Mouse (Mus musculus) thymus, postnatal 4 days (tissue): ENCODE results near the gene Hecw2.
A peak's percentile ranks its signal among the peaks of the same experiment; 100 is the strongest.

Source experiments
- DNase-seq: peaks from one replicate; pipeline ENCODE4 v3.0.0; 2021

Gene Hecw2

DNA sequence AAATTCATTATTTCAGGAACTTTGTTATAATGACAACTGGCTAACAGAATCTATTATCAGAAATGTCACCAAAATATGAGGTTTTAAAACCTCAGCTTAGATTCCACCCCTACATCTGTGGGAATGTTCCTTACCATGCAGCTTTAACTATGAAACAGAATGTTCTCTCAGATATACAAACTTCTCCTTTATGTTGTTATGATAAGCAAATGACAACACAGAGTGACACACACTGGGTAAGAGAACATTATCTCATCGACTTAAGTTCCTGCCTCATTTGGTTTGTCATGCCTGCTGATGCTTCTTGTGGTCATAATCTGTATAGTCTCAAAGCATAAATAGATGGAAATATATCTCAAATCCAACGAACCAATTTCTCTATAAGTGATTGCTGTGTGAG lies 312.5 kb downstream of the Hecw2 start:
- no peak for DNase-seq

- DNase-seq = peak; percentile 34
Observed at GRCm38 (mm10) chr1:53875919-53876318, 319.0 kb downstream of the Hecw2 start.

DNA sequence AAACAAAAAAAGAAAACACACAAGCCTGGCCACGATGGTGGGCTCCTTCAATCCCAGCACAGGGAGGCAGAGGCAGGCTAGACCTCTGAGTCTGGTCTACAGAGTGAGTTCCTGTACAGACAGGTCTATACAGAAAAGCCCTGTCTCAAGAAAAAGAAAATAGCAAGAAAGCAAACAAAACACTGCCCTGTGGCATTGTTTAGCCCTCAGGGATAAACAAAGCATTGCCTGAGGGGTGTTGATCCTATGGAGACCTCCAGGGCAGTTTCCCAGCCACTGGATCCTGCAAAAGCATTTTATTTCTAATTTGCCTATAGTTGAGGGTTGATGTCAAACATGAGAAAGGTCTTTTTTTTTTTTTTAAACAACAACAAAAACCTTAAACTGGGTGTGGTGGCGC lies 327.7 kb downstream of the Hecw2 start:
- no peak for DNase-seq

DNA sequence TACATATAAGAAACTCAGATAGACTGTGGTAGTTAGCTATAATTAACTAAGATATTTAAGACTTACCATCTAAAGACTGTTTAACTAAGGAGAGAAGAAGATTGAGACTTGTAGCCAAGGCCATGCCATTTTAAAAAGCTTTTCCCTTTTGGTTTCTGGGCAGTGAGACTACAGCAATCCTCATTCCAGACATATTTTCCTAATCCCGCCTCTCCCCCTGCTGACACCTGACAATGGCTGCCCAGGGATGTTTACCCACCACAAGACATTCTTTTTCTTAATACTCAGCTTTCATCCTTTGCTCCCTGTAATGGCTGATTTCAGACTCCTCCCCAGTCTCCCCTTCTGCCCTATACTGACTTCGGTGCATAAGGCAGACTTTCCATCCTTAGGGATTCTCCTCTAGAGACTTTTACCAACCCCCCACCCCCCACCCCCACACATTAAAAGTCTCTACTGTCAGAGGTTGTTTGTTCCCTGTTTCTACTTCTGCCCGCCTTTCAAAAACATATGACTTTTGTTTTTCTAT lies 328.5 kb downstream of the Hecw2 start:
- DNase-seq = no peak

DNA sequence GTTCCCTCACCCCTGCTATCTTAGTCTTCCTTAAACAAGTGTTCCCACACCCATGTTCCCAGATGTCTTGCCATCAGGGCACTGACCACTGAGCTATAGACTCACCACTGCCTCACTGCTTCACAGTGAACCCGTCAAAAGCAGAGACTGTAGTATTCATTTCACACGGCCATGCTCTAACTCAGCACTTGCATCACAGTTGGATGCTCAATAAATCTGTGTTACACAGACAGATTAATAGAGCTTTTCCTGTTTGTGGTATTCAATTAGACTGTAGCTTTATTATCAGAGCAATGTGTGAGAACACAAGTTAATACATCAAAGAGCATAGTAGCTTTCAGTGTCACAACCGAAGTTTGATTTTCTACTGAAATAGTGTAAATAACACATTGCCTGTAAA lies 330.9 kb downstream of the Hecw2 start:
- no peak for DNase-seq

DNA sequence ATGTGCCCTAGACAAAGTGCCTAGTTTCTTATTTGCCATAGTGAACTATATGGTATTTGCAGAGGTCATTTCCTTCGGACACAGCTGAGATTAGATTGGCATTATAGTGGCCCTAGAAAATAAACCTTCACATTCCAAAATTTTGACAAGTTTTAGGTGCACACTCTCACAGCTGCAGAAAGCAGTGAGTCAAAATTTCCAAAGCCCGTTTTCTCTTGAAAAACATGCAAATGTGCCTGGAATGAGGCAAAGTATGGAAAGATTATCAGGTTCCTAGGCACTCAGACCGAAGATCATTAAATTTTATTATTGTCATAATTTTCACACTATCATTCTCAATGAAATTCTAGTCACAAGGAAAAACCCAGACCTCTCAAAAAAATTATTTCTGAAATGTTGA lies 334.4 kb downstream of the Hecw2 start:
- no peak for DNase-seq

GRCm38 (mm10) chr1:53859175-53859574 lies 335.8 kb downstream of the Hecw2 start:
- no peak for DNase-seq

GRCm38 (mm10) chr1:53856501-53857103 lies 338.4 kb downstream of the Hecw2 start:
- peak; percentile 38 for DNase-seq

- no peak for DNase-seq
Observed at GRCm38 (mm10) chr1:53855732-53856131, 339.2 kb downstream of the Hecw2 start.

DNA sequence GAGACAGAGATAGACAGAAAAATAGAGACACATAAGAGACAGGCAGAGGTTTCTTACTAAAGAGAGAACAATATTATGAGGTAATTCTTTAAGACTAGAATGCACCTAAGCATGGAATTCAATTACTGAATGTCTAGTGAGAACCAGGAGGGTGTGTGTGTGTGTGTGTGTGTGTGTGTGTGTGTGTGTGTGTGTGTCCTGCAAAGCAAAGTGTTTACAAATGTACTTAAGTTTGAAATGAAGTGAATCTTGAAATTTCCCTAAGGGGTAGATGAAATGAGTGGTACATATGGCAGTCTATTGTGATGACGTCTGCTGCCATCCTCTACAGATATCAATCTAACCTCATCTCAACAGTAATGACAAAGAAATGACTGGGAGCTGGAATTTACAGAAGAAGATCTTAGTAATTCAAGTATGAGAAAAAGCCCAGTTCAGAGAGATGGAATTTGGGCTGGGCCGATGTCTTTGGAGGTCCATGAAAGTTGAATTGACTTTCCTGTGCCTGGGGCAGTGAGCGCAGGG lies 342.8 kb downstream of the Hecw2 start:
- DNase-seq = peak; percentile 27

- peak; percentile 57 for DNase-seq
Observed at GRCm38 (mm10) chr1:53851334-53851733, 343.6 kb downstream of the Hecw2 start.

DNA sequence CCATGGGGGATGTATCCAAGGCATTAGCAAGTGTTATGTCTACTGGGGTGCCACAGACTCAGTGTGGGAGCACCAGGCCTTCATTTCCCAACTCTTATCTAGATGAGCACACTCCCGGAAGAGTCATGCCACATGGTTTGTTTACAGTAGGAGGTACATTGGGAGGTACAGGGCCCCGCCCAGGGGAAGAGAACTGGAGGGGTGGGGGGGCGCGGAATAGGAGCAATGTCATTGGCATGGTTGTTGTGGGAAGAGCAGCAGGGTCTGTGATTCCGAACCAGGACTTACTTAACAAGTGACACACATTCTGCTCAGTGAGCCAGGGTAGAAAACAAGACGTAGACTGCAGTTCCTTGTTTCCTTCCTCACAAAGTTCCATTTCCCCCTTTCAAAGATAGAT lies 344.1 kb downstream of the Hecw2 start:
- peak; percentile 57 for DNase-seq

DNA sequence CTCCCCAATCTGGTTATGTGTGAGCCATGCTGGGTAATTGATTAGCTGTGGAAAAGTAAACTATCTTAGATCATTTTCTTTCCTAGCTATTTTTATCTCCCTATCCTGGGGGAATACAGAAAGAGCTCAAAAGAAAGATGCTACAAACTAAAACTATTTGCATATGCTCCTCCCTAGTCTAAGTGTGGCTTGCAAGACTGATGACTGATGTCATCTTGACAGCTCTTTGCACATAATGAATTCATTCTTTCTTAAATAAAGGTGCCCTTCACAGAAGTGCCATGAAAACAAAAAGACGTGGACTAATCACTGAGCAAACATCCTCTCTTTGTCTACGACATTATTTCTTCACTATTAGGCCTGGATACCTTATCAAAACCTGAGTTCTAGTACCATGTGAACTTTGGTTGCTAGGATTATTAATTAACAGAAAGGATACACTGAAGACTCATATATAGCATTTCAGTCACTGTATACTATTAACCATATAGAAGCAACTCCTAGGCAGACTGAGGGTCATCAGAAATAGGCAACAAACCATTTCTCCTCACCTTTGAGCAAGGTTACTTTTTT lies 348.2 kb downstream of the Hecw2 start:
- DNase-seq = no peak

DNA sequence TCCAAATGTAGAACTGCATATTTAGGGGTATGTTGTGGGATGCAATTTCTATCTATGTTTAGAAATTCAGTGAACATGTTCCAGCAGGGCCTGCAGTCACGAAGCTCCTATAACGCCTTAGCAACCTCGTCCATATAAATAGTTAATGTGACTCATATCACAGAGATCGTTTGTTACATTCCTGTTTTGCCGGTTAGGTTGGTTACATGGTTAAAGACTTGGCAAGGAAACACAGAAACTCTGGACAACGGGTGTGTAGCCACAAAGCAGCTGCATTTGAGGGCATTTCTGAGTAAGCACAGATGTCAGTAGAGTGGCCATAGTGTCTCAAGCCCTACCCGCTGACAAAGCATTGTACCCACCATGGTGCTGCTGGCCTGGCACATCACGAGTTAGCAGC lies 349.1 kb downstream of the Hecw2 start:
- no peak for DNase-seq

- DNase-seq = no peak
Observed at GRCm38 (mm10) chr1:53844914-53845612, 349.9 kb downstream of the Hecw2 start.

GRCm38 (mm10) chr1:53844122-53844913 lies 350.6 kb downstream of the Hecw2 start:
- DNase-seq = no peak

DNA sequence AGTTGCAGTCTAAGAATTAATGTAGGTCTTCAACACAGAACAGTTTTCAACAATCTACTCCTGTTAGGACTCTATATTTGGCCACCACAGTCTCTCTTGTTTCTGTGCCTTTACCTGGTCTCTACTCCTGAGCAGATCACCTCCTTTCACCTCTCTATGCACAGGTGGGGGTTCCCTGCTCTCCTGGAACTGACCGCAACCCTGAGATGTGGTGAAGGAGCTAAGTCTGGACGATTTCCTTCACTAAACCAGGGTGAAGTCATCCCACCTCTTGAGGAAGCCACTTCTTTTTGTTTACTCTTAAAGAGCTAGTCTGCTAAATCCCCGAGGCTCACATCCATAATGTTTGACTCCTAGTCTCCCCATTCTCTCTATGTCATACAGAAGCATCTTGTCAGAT lies 351.9 kb downstream of the Hecw2 start:
- no peak for DNase-seq

GRCm38 (mm10) chr1:53841080-53841479 lies 353.9 kb downstream of the Hecw2 start:
- DNase-seq = no peak

GRCm38 (mm10) chr1:53839392-53839791 lies 355.6 kb downstream of the Hecw2 start:
- DNase-seq = no peak

DNA sequence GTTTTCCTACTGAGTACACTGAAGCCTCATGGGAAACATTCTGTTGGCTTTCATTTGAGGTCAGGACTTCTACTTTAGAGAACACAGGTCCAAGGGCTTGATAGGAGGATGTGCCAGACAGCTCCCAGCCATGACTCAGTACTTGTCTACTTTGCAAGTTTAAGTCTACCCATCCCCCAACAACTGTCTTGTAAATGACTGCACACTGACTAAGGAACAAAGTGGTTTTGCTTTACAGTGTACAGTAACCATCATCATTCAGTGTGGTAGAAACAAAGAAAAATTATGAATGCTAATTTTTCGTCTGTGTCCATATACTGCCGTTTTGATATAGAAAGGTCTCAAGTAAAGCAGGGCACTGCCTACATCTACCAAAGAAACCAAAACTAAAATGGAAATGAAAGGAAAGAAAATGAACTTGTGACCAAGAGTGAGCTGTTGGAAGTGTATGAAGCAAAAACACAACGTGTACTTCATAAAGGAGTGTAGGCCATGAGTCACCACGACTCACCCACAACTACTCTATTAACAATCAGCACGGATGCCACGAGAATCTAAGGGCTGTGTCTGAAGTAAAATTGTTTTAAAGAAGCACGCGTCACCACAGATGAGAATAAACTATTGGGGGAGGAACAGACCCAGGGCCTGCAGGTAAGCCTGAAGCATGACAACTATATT lies 356.6 kb downstream of the Hecw2 start:
- no peak for DNase-seq

GRCm38 (mm10) chr1:53830286-53830685 lies 364.7 kb downstream of the Hecw2 start:
- DNase-seq = no peak

- DNase-seq = no peak
Observed at GRCm38 (mm10) chr1:53829089-53829488, 365.9 kb downstream of the Hecw2 start.
